Mouse (Mus musculus): ENCODE data around the gene Tdrd6. TPM values are rescaled to one million over a fixed set of nuclear protein-coding genes. Genes with fewer than 3 reads are reported as not detected.
A peak's percentile ranks its signal among the peaks of the same experiment; 100 is the strongest.

Tdrd6 gene
- total RNA-seq (2021): 1 to 10 TPM; 2.1 to 3.3 TPM

DNA sequence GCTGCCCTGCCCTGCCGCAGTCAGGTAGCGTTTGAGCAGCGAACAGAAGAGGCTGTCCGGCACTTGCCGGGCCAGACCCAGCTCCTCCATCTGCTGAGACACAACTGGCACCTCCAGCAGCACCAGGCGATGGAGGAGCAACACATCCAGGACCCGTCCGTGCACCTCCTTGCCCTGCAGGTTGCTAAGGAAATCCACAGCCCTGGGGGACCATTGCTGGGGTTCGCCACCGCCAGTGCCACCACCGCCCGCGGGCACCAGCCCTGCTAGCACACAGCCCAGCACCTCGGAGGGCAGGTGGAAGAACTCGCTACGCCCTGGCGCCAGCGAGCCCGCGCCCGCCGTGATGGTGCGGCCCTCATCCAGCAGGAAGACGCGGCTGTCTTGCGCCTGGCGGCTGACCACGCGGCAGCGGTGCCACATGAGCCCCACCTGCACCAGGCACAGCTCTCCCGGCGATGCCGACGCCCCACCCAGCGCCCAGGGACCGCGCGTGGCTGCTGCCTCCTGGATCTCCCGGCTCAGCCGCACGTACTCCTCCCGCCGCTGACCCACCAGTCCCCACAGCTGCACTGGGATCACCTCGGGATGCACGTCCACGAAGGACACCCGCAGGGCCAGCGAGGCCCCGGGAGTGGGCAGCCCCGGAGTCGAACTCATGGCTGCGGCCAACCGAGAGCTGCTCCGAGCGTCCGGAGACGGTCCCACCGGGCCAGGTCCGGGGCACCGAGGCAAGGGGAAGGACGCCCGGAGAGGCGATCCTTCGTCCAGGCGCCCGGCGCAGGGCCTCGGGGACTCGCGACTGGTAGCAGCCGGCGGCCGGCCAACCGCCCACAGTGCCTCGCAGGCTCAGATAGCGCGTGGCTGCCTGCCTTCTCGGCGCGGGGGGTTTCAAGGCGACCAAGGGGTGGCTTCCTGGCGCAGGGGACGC, at the start of gene Tdrd6:
TSS of gene Tdrd6 (minus strand) at position 804 of the 931 bp plus-strand sequence.
- peak; percentile 35 for DNase-seq
- intact Hi-C loops (cut with DNase I): no loop called here

- DNase-seq: no peak
- intact Hi-C loops (cut with DNase I): no loop called here
These were observed 47.2 kb upstream of the Tdrd6 start for GRCm38 (mm10) chr17:43677317-43677716.

DNA sequence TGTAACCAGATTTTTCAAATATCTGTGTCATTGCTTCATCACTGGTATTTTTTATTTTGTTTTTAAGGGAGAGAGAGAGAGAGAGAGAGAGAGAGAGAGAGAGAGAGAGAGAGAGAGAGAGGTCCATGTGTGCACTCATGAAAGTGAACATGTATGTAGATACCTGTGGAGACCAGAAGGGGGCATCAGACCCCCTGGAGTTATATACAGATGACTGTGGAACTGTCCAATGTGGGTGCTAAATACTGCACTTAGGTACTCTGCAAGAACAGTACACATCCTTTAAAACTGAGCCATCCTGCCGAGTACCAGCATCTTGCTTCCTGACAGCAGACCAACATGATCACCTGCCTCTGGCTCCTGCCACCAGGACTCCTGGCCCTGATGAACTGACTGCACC, 46.1 kb upstream of the Tdrd6 start:
- intact Hi-C loops (cut with DNase I): no loop called here
- DNase-seq: no peak

DNA sequence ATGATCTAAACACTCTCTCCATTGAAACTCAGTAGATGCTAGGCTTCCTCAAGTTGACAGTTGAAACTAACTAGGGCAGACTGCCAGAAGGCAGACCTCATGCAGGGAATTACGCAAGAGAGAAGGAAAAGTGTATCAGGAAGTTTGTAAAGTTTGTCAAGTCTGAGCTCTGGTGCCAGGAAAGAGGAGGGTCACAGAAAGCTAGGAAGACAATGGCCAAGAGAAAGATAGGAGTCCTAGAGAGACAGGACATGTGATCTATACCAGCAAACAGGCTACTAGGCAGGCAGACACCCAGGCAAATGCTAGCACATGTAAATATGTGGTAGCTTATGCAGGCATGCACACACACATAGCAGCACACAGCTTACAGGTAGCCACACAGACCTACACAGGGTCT, 45.1 kb upstream of the Tdrd6 start:
- DNase-seq: peak; percentile 10

DNA sequence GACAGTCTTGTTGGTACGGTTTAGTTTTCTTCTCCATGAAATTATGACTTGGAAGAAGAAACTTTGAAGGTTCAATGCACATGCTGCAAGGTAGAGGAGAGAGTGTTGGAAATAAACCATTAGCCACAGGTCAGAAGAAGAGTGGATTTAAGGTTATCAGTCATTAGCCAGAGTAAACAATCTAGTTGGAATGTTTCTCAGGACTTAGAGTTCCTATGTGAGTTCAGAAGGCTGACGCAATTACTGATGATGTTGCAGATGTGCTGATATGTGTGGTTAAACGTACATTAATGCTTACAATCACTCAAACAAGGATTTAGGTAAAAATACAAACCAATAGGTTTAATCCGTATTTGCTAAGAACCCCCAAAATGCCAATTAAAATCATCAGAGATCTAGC, 41.8 kb upstream of the Tdrd6 start:
- DNase-seq: no peak
- intact Hi-C loops (cut with DNase I): no loop called here

More for the DNA sequence above, 45.1 kb upstream of the Tdrd6 start:
- intact Hi-C loops (cut with DNase I): no loop called here

DNA sequence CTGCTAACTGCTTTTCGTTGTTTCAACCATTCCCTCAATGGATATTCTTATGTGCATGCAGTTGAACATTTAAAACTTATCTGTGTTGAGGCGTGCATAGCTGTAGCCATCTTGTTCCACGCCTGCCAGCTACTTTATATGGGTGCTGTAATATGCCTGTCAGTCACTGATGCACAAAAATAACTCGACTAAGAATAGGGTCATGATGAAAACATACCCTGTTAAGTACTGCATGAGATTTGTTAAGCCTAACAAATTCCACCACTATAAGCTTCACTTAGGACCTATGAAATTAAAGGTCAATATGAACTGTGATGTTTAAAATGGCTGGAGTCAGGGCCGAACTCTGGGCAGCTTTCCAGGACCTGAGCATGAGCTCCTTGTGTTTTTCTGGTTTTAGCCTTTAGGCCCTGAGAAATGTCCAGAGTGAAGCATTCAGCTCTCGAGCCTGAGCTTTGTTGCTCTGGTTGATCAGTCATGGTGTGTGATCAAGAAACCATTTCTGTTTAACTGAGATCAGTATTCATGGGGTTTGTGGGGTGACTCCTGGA, 39.1 kb upstream of the Tdrd6 start:
- intact Hi-C loops (cut with DNase I): no loop called here
- DNase-seq: no peak

DNA sequence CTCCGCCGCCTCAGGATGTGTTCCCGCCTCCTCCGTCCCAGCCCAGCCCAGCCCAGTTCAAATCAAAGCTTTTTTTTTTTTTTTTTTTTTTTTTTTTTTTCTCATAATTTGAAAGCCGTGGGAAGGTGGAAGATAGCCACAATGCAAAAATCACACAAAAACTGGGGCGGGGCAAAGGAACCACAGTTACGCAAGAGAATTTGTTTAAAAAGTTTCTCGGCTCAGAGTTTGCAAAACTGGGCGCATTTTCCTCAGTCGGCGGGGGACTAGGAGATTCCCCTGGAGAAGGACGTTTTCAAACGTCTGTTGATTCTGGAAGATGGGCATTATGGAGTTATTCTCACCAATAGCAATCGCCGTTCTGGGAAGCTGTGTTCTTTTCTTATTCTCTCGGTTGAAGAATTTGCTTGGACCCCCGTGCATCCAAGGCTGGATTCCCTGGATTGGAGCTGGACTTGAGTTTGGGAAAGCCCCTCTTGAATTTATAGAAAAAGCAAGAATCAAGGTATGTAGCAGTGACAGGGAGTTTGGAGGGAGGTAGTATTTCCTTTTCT, 37.3 kb upstream of the Tdrd6 start, which contains the start of gene Cyp39a1:
TSS of gene Cyp39a1 (plus strand) at position 136 of the 554 bp plus-strand sequence.
- DNase-seq: no peak
- intact Hi-C loops (cut with DNase I): no loop called here

DNA sequence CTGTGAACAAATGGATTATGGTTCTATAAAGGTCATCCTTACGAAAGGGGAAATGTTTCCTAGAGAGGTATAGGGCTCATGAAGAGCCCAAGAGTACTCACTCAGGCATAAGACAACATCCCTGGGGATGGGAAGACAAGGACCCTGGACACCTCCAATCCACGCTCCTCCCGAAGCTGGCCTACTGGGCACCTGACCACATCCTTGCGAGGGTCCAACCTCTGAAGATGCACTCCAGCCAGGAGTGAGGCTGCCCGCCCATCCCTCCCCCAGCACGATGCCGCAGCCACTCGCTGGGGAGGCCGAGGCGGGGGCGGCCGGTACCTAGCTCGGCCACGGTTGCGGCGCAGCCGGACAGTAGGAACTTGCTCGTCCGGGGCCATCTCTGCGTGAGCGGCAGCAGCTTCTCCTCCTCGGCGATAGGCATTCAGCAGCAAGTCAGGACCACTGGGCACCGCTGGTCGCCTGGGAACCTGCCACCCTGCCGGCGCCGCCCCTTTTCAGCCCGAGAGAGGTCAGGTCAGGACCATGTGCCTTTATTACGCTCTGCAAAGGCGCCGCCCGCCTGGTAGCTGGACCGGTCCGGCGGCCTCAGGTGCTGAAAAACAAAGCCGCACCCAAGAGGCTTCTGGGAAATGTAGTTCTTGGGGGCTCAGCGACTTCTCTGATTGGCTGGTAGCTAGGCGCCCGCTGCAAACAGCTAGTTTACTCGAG, 36.6 kb upstream of the Tdrd6 start, which contains the start of gene Slc25a27:
TSS of gene Slc25a27 (minus strand) at position 639 of the 714 bp plus-strand sequence.
- intact Hi-C loops (cut with DNase I): no loop called here
- peak; percentile 88 for DNase-seq

GRCm38 (mm10) chr17:43651314-43652046, 21.4 kb upstream of the Tdrd6 start:
- DNase-seq: no peak
- intact Hi-C loops (cut with DNase I): no loop called here

GRCm38 (mm10) chr17:43649641-43650436, 19.7 kb upstream of the Tdrd6 start:
- DNase-seq: peak; percentile 22

DNA sequence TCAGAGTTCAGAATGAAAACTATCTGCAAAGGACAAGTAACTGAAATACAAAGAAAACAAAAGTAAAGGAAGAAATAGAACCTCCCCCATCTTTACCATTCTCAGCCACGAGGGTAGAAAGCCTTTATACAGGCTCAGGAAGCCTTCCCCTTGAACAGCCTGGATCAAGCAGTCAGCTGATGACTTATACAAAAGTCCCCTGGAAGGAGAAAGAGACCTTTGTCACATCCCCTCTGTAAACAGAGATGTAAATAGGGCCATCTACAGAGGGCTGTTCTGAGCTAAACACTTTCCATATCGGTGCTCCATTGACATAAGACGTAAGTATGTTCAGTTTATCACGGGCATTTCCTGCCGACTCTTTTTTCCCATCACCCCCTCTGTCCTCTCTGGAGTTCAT, 16.8 kb upstream of the Tdrd6 start:
- DNase-seq: no peak
- intact Hi-C loops (cut with DNase I): no loop called here

More at GRCm38 (mm10) chr17:43649641-43650436, 19.7 kb upstream of the Tdrd6 start:
- intact Hi-C loops (cut with DNase I): no loop called here

- intact Hi-C loops (cut with DNase I): no loop called here
- no peak for DNase-seq
These were observed 15.0 kb upstream of the Tdrd6 start for GRCm38 (mm10) chr17:43645136-43645535.

GRCm38 (mm10) chr17:43644375-43644774, 14.3 kb upstream of the Tdrd6 start:
- DNase-seq: no peak
- intact Hi-C loops (cut with DNase I): no loop called here

- intact Hi-C loops (cut with DNase I): no loop called here
- DNase-seq: no peak
These were observed 13.1 kb upstream of the Tdrd6 start for GRCm38 (mm10) chr17:43643191-43643590.

GRCm38 (mm10) chr17:43640825-43641224, 10.7 kb upstream of the Tdrd6 start:
- intact Hi-C loops (cut with DNase I): no loop called here
- DNase-seq: no peak

DNA sequence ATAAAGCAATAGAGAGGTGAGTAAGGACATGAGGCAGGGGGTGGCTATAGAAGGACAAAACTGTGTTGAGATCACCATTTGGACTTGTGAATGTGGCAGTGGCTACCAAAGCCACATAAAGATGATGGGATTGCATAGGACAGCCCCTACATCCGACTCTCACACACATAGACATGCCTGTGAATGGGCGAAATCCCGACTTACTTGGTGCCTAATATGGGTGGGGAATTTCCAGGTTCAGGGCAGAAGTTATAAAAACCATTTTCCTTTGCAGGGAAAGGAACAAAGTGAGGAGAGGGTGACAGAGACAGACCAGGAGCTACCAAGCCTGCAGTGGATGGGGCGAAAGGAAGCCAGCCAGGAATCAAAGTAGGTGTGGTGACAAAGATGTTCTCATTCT, 7.0 kb upstream of the Tdrd6 start:
- DNase-seq: no peak
- intact Hi-C loops (cut with DNase I): no loop called here

GRCm38 (mm10) chr17:43630427-43630760, 295 bp upstream of the Tdrd6 start:
- no peak for DNase-seq
- intact Hi-C loops (cut with DNase I): no loop called here

DNA sequence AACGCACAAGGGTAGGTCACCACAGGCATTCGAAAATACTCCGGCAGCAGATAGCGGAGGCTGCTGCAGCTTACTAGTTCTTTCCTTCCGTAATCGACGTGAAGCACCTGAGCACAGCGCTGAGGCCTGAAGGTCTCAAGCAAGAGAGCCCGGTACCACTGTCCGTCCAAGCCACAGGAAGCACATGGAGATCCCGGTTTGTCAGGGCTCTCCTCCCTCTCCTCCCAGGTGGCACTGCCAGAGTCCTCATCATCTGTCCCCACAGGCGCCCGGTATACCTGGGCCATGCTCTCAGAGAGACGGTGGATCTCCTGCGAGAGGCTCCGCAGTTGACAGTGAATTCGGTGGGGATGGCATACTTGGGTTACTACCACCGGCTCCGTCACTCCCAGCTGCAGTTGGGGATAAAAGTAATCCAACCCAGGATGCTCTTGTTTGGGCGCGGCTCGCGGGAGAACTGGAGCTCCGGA, 1.0 kb downstream of the Tdrd6 start:
- no peak for DNase-seq

GRCm38 (mm10) chr17:43628246-43628645, 1.9 kb downstream of the Tdrd6 start:
- intact Hi-C loops (cut with DNase I): no loop called here
- no peak for DNase-seq

More for the DNA sequence above, 1.0 kb downstream of the Tdrd6 start:
- intact Hi-C loops (cut with DNase I): no loop called here

All from left cerebral cortex, postnatal 4 days (tissue).